Mouse (Mus musculus): Measurements from ENCODE around the gene Dcp1b.

DNA sequence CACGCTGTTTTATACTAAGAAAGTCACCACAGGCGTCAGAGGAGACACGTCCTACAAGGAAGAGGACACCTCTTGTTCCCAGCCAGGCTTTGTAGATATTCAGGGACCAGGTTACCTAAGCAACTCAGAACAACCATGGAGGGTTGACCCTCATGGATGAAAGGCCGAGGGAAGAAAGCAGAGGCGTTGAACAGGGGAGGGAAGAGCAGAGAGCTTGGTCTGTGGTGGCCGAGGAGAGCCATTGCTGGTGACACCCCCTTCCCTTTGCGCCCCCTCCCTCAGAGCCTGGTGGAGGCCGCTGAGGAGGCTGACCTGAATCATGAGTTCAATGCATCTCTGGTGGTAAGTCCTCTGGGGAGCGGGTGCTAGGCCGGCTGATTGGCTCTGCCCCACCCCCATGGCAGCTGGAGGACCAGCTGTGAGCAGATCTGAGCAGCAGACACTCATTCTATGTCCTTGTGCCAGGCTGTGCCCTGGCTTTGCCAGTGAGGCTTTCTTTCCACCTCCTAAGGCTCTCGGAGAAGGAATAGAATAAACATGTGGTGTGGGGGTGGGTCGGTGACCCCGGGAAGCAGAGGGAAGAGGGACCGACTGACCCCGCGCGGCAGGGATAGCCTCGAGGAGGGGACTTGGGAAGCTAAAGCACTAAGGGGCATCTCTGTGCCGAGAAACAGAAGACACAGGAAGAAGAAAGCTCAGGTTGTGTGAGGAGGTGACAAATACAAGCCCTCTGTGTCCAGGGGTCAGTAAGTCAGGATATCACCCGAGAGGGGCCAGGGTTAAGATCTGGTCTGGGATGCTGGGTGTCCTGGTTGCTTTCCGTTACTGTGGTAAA lies 66.0 kb downstream of the Dcp1b start:
- TF ChIP-seq CTCF (IDR thresholded peaks at IDR 0.05; ENCODE audit: extremely low read depth, insufficient read depth, low read length), result no peak
- TF ChIP-seq POLR2A (IDR thresholded peaks at IDR 0.05; ENCODE audit: extremely low read depth, insufficient read depth, low read length), result no peak

Data from cortical plate, adult 2 months (tissue).